Mouse (Mus musculus) B cell, adult (primary cell): ENCODE data around the gene Gcm1. TPM values are rescaled to one million over a fixed set of nuclear protein-coding genes. Genes with fewer than 3 reads are reported as not detected.

Experiments
- total RNA-seq: library from RNA; stranded (reverse); gene quantifications from 4 replicates; pipeline ENCODE4 v1.2.4, GENCODE M21; 2023; ENCODE audit not compliant: inconsistent age

Gcm1 gene
- total RNA-seq = not detected in 4 replicates

GRCm38 (mm10) chr9:78051677-78052076, at the start of gene Gcm1:
TSS of gene Gcm1 (plus strand) at chr9:78051924.

GRCm38 (mm10) chr9:78108796-78109239, 57.1 kb downstream of the Gcm1 start, which contains the start of the genes Fbxo9 and Ick:
TSS of gene Fbxo9 (minus strand) at chr9:78109065.
TSS of gene Ick (plus strand) at chr9:78109192.

Other genes starting within 250 kb of the Gcm1 start
- 57.5 to 71.9 TPM (median 65.0 TPM) in 4 replicates for gene Elovl5, start 134.6 kb upstream of the Gcm1 start, total RNA-seq
- gene Fbxo9, start 57.1 kb downstream of the Gcm1 start, total RNA-seq = 34.2 to 44.0 TPM (median 38.2 TPM) in 4 replicates
- gene Ick, start 57.3 kb downstream of the Gcm1 start, total RNA-seq = 3.5 to 5.0 TPM (median 4.6 TPM) in 4 replicates
- gene Gsta4, start 130.8 kb downstream of the Gcm1 start, total RNA-seq = 0.54 to 1.2 TPM in 2 of 4 replicates, not detected in the others
- not detected in 4 replicates for gene Gsta1, start 178.7 kb downstream of the Gcm1 start, total RNA-seq
- gene Gm3776, start 205.2 kb downstream of the Gcm1 start, total RNA-seq = not detected in 4 replicates
- not detected in 4 replicates for gene Gm10639, start 238.0 kb downstream of the Gcm1 start, total RNA-seq